Mouse (Mus musculus) layer of hippocampus, postnatal 36 days (tissue): ENCODE measurements around the gene Perm1. TPM values are rescaled to one million over a fixed set of nuclear protein-coding genes. Genes with fewer than 3 reads are reported as not detected.

Source experiments
- DNase-seq, 2 experiments: peaks; one replicate each; pipeline ENCODE4 v3.0.0; 2022
- total RNA-seq, 2 experiments: library from RNA; stranded (reverse); gene quantifications; 2 replicates each; pipeline ENCODE4 v1.2.3; 2021

The Perm1 gene
- total RNA-seq, 2 experiments from 2014 or later = 0.28 to 0.37 TPM

DNA sequence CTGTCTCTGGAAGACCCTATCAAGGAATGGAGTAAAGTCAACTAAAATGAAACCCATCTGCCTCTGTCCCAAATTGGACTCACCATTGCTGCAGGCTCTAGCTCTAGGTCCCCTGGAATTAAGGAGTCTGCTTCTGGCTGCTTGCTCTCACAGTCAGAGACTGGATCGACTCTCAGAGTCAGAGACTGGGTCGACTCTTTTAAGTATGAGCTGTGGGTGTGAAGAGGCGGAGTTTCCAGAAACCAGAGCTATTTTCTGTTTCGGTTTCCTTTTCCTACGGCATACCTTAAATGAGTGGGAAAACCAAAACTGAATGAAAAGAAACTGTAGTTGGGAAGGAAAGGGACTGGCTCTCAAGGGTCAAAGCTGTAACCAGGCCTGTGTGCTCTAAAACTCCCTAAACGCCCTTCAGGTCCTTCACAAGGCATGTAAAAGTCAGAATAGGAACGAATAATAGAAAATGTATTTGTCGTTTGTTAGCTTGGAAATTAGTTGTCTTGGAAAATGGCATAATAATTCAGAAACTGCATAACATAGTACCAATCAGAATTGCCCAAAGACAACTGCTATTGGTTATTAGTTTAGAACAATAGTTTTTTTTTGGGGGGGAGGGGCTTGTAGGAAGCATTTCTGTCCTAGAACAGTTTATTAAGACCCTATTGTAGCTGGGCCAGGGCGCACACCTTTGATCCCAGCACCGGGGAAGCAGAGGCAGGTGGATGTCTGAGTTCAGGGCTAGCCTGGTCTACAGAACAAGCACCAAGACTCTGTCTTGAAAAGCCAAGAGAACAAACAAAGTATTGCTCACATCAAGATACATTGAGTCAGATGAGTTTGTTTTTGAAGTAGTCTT lies 14.8 kb upstream of the Perm1 start, which contains the start of gene Isg15:
Gene Isg15, minus strand, starts transcription at position 196 of the 853 bp plus-strand sequence.
- no peak for DNase-seq

DNA sequence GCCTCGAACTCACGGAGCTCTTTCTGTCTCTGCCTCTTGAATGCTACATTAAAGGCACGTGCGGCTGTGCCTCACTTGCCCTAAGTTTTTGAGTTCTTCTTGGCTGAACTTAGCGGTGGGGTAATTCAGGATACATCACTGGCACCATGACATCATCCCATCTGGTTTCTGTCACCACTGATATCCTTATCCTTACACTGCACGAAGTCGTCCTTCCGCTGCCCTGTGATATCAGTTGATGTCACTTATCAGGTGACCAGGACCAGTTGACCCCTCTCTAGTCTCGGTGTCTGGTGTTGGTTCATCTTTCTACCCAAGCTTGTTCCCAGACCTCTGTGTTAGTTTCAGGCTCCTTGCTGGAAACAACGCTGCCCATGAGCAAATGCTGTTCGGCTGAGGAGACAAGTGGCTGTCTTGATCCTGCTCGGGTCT lies 13.2 kb upstream of the Perm1 start:
- DNase-seq = no peak

DNA sequence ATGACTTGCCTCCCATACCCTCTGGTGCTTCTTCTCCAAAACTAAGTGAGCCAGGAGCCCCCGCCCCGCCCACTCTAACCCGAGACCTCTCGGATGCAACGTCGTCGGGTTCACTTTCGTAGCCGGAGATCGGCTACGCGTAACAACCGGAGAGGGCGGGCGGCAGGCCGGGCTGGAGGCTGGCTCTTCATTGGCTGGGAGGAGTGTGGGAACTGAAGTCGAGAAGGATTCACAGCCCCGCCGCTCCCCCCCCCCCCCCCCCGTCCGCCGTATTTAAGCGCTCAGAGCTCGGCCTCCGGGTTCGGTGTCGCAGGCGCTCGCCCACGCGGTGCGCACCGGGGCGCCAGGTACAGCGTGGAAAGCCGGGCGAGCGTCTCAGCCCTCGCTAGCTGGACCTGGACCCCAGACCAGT lies 12.7 kb upstream of the Perm1 start, which contains the start of gene AW011738:
Gene AW011738, plus strand, starts transcription at position 304 of the 412 bp plus-strand sequence.
- peak; percentile 52 to 65 for DNase-seq

DNA sequence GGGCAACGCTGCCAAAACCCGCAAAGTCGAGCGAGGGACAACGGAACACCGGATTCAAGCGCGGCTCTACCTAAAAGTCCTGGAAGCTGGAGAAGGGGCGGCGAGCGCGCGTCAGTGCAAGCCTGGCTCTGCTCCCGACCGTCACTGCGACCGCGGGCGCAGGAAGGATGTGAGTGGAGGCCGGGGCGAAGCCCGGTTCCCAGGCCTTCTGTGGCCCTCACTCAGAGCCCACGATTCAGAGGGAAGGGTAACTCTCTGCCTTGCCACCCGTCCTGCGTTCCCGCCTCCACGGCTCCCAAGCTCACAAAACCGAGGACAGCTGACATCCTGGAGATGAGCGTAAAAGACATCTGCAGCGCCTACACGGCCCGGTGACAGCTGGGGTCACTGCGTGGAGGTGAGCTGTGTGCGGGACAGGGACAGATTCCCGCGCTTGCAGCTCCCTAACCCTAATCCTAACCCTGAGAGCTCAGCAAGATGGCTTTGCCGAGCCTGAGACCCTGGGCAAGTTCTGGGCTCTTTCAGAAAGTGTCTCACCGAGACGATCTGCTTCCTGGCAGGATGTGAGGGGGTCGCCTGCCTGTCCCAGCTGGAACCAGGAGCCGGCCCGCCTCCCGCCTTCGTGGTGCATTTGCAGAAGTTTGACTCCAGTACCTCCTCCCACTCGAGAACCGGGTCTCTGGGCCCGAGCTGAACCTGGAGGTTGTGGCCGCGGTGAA lies 12.1 kb upstream of the Perm1 start:
- no peak for DNase-seq

- no peak for DNase-seq
Measured at GRCm38 (mm10) chr4:156208872-156209271, 6.8 kb upstream of the Perm1 start.

GRCm38 (mm10) chr4:156209963-156210635 lies 5.6 kb upstream of the Perm1 start:
- DNase-seq = no peak

GRCm38 (mm10) chr4:156213134-156213533 lies 2.5 kb upstream of the Perm1 start:
- DNase-seq = no peak

DNA sequence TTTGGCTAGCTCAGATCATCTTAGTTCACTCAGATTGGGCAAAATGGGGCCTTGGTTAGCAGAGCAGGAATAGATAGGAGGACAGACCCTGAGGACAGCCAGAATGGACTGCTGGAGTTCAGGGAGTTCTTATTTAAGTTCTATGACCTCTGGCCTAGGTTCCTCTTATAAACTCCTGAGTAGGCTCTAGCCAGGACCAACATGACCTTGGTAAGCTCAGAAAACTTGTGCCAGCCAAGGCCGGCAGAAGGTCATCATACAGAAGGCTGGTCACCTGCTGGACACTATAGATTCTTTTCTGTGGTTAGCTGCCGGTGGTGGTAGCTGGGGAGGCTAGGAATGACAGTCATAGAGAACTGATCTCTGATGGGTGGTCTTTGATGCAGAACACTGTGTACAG lies 528 bp downstream of the Perm1 start:
- DNase-seq = no peak

- no peak for DNase-seq
Measured at GRCm38 (mm10) chr4:156217022-156217669, 1.5 kb downstream of the Perm1 start.

GRCm38 (mm10) chr4:156217838-156218237 lies 2.2 kb downstream of the Perm1 start:
- DNase-seq = no peak

DNA sequence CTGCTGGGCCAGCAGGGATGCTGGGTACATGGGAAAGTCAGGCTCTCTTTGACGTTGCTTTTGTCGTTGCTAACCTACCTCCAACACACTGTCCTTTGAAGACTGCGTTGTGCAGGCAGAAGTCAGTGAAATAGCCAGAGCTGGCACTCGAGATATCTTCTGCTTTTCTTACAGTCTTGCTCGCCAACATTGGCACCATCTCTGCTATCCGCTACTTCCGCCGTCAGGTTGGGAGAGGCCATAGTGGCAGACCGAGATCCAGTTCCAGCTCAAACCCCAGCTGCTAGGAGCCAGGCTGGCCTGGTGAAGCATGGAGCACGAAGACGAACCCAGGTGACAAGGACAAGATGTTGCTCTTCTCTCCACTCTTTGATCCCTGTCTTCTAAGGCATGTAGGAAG lies 4.3 kb downstream of the Perm1 start:
- no peak for DNase-seq

- DNase-seq = no peak
Measured at GRCm38 (mm10) chr4:156224276-156224675, 8.6 kb downstream of the Perm1 start.

DNA sequence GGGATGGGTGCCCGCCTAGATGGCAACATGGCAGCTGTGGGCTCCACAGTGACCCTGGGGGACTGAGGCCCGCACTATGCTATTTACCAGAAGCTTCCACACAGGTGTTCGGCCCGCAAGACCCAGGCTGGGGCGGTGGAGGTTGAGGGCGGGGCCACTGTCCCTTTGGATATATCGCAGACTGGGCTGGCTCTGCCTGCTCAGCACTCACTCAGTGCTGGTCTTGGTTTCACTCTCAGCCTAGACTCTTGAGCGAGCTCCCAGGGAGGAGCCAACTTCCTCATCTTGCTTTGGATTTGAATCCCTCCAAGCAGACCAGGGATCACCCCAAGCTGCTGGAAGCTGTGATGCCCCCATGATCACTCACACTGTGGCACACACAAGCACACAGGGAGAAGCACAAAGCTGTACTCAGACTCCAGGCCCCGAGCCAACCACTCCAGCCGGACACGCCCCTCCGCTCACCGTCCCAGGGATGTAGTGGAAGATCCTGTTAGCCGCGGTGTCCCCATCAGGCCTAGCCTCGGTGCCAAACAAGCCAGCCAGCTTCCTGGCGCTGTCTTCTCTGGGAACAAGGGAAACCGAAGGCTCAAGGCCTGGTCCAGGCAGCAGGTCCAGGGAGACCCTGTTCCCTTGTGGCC lies 12.2 kb downstream of the Perm1 start:
- DNase-seq = no peak

- no peak for DNase-seq
Measured at GRCm38 (mm10) chr4:156228393-156229024, 12.8 kb downstream of the Perm1 start.

GRCm38 (mm10) chr4:156234021-156234501 lies 18.4 kb downstream of the Perm1 start:
- no peak for DNase-seq

- peak; percentile 65 to 78 for DNase-seq
Measured at GRCm38 (mm10) chr4:156234701-156235213, 19.1 kb downstream of the Perm1 start, which contains the start of gene Plekhn1. Gene Plekhn1 (minus strand): TSS chr4:156234857.

DNA sequence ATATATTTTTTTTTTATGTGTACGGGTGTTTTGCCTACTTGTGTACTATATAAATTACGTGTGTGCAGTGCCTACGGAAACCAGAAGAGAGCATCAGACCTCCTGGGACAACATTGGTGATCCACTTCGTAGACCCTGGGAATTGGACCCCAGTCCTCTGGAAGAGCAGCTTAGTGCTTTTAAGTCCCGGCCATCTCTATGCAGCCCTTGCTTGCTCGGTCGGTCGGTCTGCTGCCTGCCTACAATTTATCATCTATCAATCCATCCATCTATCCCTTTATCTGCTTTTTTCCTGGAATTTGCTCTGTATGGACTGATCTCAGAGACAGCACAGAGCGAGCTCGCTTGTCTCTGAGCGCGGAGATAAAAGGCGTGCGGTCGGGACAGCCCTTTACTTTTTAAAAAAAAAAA lies 19.7 kb downstream of the Perm1 start:
- DNase-seq = no peak

DNA sequence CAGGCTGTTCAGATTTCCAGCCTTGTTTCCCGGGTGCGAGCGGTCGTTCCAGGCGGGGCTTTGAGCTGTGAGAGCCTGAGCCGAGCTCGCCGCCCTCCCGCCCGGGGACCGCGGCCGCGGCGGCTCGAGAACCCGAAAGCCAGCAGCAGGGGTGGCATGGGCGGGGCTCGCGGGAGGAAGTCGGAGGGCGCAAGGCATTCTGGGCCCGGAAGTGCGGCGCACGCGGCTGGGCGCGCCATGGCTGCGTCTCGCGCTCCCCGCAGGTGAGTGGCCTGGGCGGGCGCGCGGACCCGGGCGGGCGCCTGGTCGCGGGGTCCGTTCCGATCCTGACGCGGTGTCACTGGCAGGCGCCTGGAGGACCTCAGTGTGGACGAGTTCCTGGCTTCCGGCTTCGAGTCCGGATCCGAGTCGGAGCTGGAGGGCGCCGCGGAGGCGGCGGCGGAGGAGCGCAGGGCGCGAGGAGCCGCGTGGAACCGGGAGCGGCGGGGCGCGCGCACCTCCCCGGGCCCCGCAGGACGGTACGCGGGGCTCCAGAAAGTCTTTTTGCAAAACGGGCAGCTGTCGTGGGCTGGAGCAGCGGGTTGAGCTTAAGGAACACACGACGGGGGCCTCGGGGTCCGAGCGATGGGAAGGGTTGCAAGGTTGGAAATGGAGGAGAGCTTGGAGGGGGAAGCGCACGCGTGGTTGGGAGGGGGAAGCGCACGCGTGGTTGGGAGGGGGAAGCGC lies 20.3 kb downstream of the Perm1 start, which contains the start of gene Noc2l:
Gene Noc2l, plus strand, starts transcription at position 203 of the 726 bp plus-strand sequence.
- peak; percentile 91 for DNase-seq

GRCm38 (mm10) chr4:156236651-156237447 lies 21.2 kb downstream of the Perm1 start:
- DNase-seq = no peak
